Mouse (Mus musculus) T-cell, adult 66 days (primary cell): ENCODE data around the gene Arhgap42. TPM values are rescaled to one million over a fixed set of nuclear protein-coding genes. Genes with fewer than 3 reads are reported as not detected.

Source experiments
- total RNA-seq, 2 experiments: library from RNA; stranded (reverse); gene quantifications; 3 replicates in 1 of 2; 4 replicates in 1 of 2; pipeline ENCODE4 v1.2.4; 2023

Gene Arhgap42
- total RNA-seq = not detected

GRCm38 (mm10) chr9:9238438-9239391 is at the start of gene Arhgap42:
TSS of gene Arhgap42 (minus strand) at chr9:9239101.

GRCm38 (mm10) chr9:8971491-8971890 is 267.4 kb downstream of the Arhgap42 start, which contains the start of gene Gm16485:
TSS of gene Gm16485 (plus strand) at chr9:8971791.

